Mouse (Mus musculus) adrenal gland, adult 2 months (tissue): ENCODE measurements at regions not wholly inside any gene's neighbourhood (a gene's known extent, or its start where the extent isn't known, plus 50 kb on each side); places are given as distances from the start of the nearest gene placed in this dataset.
"Not testable (repeated sequence)": the region's sequence is repeated elsewhere in the genome, so short reads cannot be mapped to it uniquely, and the experiment has no call there.

ENCODE experiments used
- DNase-seq: peaks from one replicate; pipeline ENCODE4 v3.0.0; 2021

GRCm38 (mm10) chr13:98438206-98438605, 53.6 kb downstream of the Gm10320 start:
- no peak for DNase-seq

GRCm38 (mm10) chr13:98436961-98437360, 54.8 kb downstream of the Gm10320 start:
- no peak for DNase-seq

- DNase-seq: no peak
These were observed 56.4 kb downstream of the Gm10320 start for GRCm38 (mm10) chr13:98435245-98435975.

- no peak for DNase-seq
These were observed 62.0 kb downstream of the Gm10320 start for GRCm38 (mm10) chr13:98429851-98430250.

GRCm38 (mm10) chr13:98427660-98428059, 64.1 kb downstream of the Gm10320 start:
- not testable (repeated sequence) for DNase-seq

- no peak for DNase-seq
These were observed 66.8 kb downstream of the Gm10320 start for GRCm38 (mm10) chr13:98425026-98425425.

GRCm38 (mm10) chr13:98424000-98424399, 67.8 kb downstream of the Gm10320 start:
- no peak for DNase-seq

GRCm38 (mm10) chr13:98420419-98421043, 66.5 kb downstream of the Foxd1 start:
- DNase-seq: no peak

GRCm38 (mm10) chr13:98417736-98418135, 63.7 kb downstream of the Foxd1 start:
- no peak for DNase-seq

- peak; percentile 56 for DNase-seq
These were observed 62.4 kb downstream of the Foxd1 start for GRCm38 (mm10) chr13:98416457-98416856.

GRCm38 (mm10) chr13:98414851-98415250, 60.8 kb downstream of the Foxd1 start:
- DNase-seq: peak; percentile 52

- DNase-seq: no peak
These were observed 59.2 kb downstream of the Foxd1 start for GRCm38 (mm10) chr13:98413233-98413632.
